Mouse (Mus musculus) E14TG2a.4 (cell line): ENCODE results near the gene Dpp6.
A peak's percentile ranks its signal among the peaks of the same experiment; 100 is the strongest.
"Not testable (repeated sequence)": the region's sequence is repeated elsewhere in the genome, so short reads cannot be mapped to it uniquely, and the experiment has no call there.

Experiments
- H3K27me3 ChIP-seq: 2 replicates; pipeline ENCODE4 v1.6.1; 2014; ENCODE audit warnings: low read length, control low read depth; ENCODE audit not compliant: insufficient read depth
- H3K36me3 ChIP-seq: 2 replicates; pipeline ENCODE4 v1.6.1; 2014; ENCODE audit warnings: low read length, control low read depth; ENCODE audit not compliant: insufficient read depth
- H3K4me1 ChIP-seq: replicated peaks from 2 replicates; pipeline ENCODE4 v1.6.1; 2014; ENCODE audit warnings: low read depth, low read length, control low read depth
- H3K4me3 ChIP-seq: replicated peaks from 2 replicates; pipeline ENCODE4 v1.5.1; 2014; ENCODE audit warnings: mild to moderate bottlenecking, low read length
- H3K9me3 ChIP-seq: 2 replicates; pipeline ENCODE4 v1.6.1; 2014; ENCODE audit warnings: low read length, control low read depth
- CTCF ChIP-seq: conservative IDR thresholded peaks from 2 replicates; pipeline ENCODE4 v1.5.1; 2014; ENCODE audit warnings: low read length
- NANOG ChIP-seq: IDR thresholded peaks from 2 replicates; pipeline ENCODE4 v1.6.1; 2014; ENCODE audit warnings: borderline replicate concordance, low read length, mixed read lengths
- POU5F1 ChIP-seq: IDR thresholded peaks from 2 replicates; pipeline ENCODE4 v1.6.1; 2014; ENCODE audit warnings: low read length, borderline replicate concordance

Gene Dpp6

DNA sequence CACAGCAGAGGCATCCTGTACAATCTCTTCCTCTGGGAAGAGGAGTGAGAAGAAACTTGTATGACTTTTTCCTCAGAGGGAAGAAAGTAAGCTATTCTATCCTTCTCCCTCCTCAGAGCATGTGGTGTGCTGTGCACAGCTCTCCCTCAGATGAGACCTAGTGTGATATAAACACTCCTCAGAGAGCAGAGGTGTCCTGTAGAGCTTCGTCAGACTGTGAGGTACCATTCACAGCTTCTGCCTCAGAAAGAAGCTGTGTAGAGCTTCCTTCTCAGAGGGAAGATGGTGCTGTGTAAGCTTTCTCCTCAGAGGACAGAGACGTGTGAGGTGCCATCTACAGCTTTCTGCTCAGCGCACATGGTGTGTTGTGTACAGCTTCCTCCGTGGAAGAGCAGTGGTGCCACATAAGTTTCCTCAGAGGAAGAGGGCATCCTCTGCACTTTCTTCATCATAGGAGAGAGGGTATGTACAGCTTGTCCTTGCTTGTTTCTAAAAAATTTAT is 658.0 kb downstream of the Dpp6 start:
- Histone ChIP-seq H3K4me1 (no peaks in the 10 kb centered on the region), H3K9me3 (no peaks in the 10 kb centered on the region), H3K36me3 (no peaks in the 10 kb centered on the region), H3K27me3 (no peaks in the 10 kb centered on the region), H3K4me3 (no peak overlapping the region)
- TF ChIP-seq CTCF (no peak), NANOG (no peak), POU5F1 (no peak)

DNA sequence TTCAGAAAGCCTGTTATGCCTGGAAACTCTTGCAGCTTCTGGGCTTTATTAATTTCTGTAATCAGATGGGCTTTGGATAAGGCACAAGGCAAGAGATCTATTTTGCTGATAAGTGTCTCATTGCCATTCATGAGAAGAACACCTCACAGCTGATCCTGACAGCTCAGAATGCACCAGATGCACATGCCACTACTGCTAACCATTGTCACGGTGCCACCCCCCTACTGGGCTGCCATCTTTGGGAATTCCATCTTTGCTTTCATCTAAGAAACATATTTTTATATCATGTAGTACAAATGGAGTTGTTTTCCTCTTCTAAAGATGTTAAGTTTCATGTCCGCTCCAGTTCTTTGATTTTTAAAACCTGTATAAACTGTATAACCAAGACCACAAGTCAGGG is 664.7 kb downstream of the Dpp6 start:
- Histone ChIP-seq H3K4me3 (no peak overlapping the region), H3K27me3 (no peaks in the 10 kb centered on the region), H3K4me1 (peaks cover 5% of the 10 kb centered on the region), H3K9me3 (no peaks in the 10 kb centered on the region), H3K36me3 (no peaks in the 10 kb centered on the region)
- no peak for TF ChIP-seq NANOG
- no peak for TF ChIP-seq POU5F1

DNA sequence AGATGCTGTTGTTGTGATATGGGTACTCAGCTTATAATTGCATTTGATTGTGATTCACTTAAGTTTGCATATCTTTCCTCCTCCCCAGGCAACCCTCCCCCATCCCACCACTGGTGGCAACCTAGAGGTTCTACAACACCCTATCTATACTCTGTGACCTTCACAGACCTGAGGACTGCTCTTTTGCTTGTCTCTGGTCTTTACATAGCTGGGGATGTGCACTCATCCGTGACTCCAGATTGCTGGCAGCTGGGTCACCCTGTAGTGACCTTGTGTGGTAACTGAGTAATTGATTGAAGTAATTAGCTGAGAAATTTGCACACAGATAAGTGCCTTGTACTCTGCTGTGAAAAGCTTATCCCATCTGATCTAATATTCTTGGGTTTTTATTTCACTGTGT is 669.1 kb downstream of the Dpp6 start:
- TF ChIP-seq CTCF (no peak), POU5F1 (no peak), NANOG (peak; percentile 28; the same call in 1 of the 2 replicates)
- no peaks in the 10 kb centered on the region for H3K36me3 ChIP-seq
- H3K4me3 ChIP-seq: no peak overlapping the region
- no peaks in the 10 kb centered on the region for H3K9me3 ChIP-seq
- peaks cover 5% of the 10 kb centered on the region for H3K4me1 ChIP-seq
- H3K27me3 ChIP-seq: no peaks in the 10 kb centered on the region

GRCm38 (mm10) chr5:27490942-27491341 is 673.9 kb downstream of the Dpp6 start:
- TF ChIP-seq NANOG: no peak
- Histone ChIP-seq H3K4me1 (peaks cover 4% of the 10 kb centered on the region), H3K9me3 (no peaks in the 10 kb centered on the region), H3K27me3 (no peaks in the 10 kb centered on the region), H3K4me3 (no peak overlapping the region), H3K36me3 (no peaks in the 10 kb centered on the region)

DNA sequence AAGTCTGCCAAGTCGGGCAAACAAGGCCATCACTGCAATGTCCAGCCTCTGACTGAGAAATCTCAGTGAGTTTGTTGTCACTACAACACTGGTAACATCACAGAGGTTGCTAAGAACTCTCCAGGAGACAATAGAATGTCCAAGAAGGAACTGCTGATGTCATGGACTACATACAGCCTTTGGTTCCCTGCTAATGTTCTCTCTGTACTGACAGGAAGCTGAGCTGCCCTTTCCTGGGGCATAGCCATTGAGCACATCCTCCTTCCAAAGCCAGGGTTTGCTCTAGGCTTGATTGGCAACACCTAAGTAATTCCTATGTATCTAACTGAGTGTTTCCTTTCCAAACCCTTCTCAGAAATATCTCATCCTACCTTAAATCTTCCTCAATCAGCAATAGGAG is 684.3 kb downstream of the Dpp6 start, which contains the start of gene Speer4b:
Gene Speer4b (minus strand): TSS at position 101 of the 400 bp plus-strand sequence.
- not testable (repeated sequence) for H3K27me3 ChIP-seq

GRCm38 (mm10) chr5:27518716-27519115 is 701.7 kb downstream of the Dpp6 start:
- H3K4me1 ChIP-seq: no peaks in the 10 kb centered on the region
- no peaks in the 10 kb centered on the region for H3K36me3 ChIP-seq
- H3K27me3 ChIP-seq: no peaks in the 10 kb centered on the region
- TF ChIP-seq NANOG (no peak), POU5F1 (no peak), CTCF (no peak)
- H3K9me3 ChIP-seq: no peaks in the 10 kb centered on the region
- H3K4me3 ChIP-seq: no peak overlapping the region

More for the DNA sequence above, 684.3 kb downstream of the Dpp6 start, which contains the start of gene Speer4b:
- H3K9me3 ChIP-seq, H3K4me1 ChIP-seq, H3K4me3 ChIP-seq, H3K36me3 ChIP-seq: not testable (repeated sequence)

DNA sequence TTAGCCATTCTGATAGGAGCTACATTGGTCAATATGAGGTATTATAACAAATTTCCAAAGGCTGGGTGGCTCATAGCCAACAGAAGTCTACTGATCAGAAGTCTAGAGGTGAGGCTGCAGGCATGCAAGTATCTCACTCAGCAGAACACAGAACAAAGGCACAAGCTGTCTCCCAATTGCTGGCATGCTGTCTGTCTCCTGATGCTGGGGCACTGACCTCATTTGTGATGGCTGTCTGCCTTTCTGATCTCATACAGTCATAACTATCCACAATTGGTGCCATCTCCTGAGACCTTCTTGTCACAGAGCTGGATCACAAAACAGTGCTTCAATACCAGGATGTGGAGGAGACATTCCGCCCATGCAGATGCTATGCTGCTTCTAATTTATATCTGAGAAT is 709.9 kb downstream of the Dpp6 start:
- Histone ChIP-seq H3K9me3 (peaks cover 15% of the 10 kb centered on the region), H3K27me3 (no peaks in the 10 kb centered on the region), H3K4me1 (no peaks in the 10 kb centered on the region), H3K36me3 (no peaks in the 10 kb centered on the region), H3K4me3 (no peak overlapping the region)
- TF ChIP-seq POU5F1 (no peak), NANOG (no peak), CTCF (no peak)

GRCm38 (mm10) chr5:27544816-27545270 is 727.8 kb downstream of the Dpp6 start:
- H3K27me3 ChIP-seq: no peaks in the 10 kb centered on the region

GRCm38 (mm10) chr5:27549291-27549690 is 732.3 kb downstream of the Dpp6 start:
- H3K9me3 ChIP-seq: no peaks in the 10 kb centered on the region
- peaks cover 6% of the 10 kb centered on the region; the same call in 1 of the 2 replicates for H3K4me1 ChIP-seq
- no peaks in the 10 kb centered on the region for H3K27me3 ChIP-seq
- TF ChIP-seq CTCF: no peak
- no peak for TF ChIP-seq NANOG
- no peak for TF ChIP-seq POU5F1
- no peaks in the 10 kb centered on the region for H3K36me3 ChIP-seq
- H3K4me3 ChIP-seq: no peak overlapping the region

More at GRCm38 (mm10) chr5:27544816-27545270, 727.8 kb downstream of the Dpp6 start:
- Histone ChIP-seq H3K4me1 (no peaks in the 10 kb centered on the region), H3K4me3 (no peak overlapping the region), H3K9me3 (no peaks in the 10 kb centered on the region), H3K36me3 (no peaks in the 10 kb centered on the region)
- TF ChIP-seq POU5F1 (no peak), CTCF (peak; percentile 26), NANOG (no peak)
